Mouse (Mus musculus) neural tube, embryonic 11.5 days (tissue): ENCODE data around the gene Ankdd1b. TPM values are rescaled to one million over a fixed set of nuclear protein-coding genes. Genes with fewer than 3 reads are reported as not detected.

Source experiments
- ATAC-seq: fragments of 200-750 bp; cut with Nextera tagmentation; 2 replicates; pipeline ENCODE4 v1.8.0; 2017; ENCODE audit warnings: moderate number of reproducible peaks, mild to moderate bottlenecking, moderate TSS enrichment, moderate library complexity; ENCODE audit not compliant: insufficient read depth, low FRiP score, low TSS enrichment
- DNase-seq: peaks from one replicate; pipeline ENCODE4 v3.0.0-alpha.2; 2015; ENCODE audit warnings: low spot score
- H3K27ac ChIP-seq: fragments of 300-500 bp; sonication (generic); 2 replicates; pipeline ENCODE4 v1.5.1; 2014; ENCODE audit warnings: low read depth, mild to moderate bottlenecking, low read length
- H3K27me3 ChIP-seq: fragments of 300-500 bp; sonication (generic); 2 replicates; pipeline ENCODE4 v1.6.1; 2014; ENCODE audit warnings: mild to moderate bottlenecking, low read length, mixed read lengths; ENCODE audit not compliant: control insufficient read depth, insufficient read depth
- H3K36me3 ChIP-seq: fragments of 300-500 bp; sonication (generic); 2 replicates; pipeline ENCODE4 v1.6.1; 2014; ENCODE audit warnings: mild to moderate bottlenecking, low read length, moderate library complexity, mixed read lengths; ENCODE audit not compliant: control insufficient read depth, insufficient read depth
- H3K4me1 ChIP-seq: fragments of 300-500 bp; sonication (generic); 2 replicates; pipeline ENCODE4 v1.6.1; 2014; ENCODE audit warnings: low read length, mixed read lengths; ENCODE audit not compliant: control insufficient read depth, insufficient read depth
- H3K4me2 ChIP-seq: fragments of 300-500 bp; sonication (generic); 2 replicates; pipeline ENCODE4 v1.6.1; 2014; ENCODE audit warnings: low read depth, mild to moderate bottlenecking, moderate library complexity
- H3K4me3 ChIP-seq: fragments of 300-500 bp; sonication (generic); 2 replicates; pipeline ENCODE4 v1.5.1; 2014; ENCODE audit warnings: low read depth, low read length
- H3K9ac ChIP-seq: fragments of 300-500 bp; sonication (generic); 2 replicates; pipeline ENCODE4 v1.6.1; 2014; ENCODE audit warnings: mild to moderate bottlenecking, low read length
- H3K9me3 ChIP-seq: fragments of 300-500 bp; sonication (generic); 2 replicates; pipeline ENCODE4 v1.6.1; 2016; ENCODE audit warnings: low read length; ENCODE audit not compliant: control insufficient read depth
- WGBS: fragments of 180-500 bp; shearing (Covaris S2); extraction: QIAGEN DNeasy Blood & Tissue Kit; methylation state at CpG from one replicate; pipeline ENCODE4 v1.1.7; 2014; 5-methylcytosine and 5-hydroxymethylcytosine counted together
- polyA plus RNA-seq: library from polyadenylated mRNA; unstranded; fragments of >200 nt; fragmentation: Nextera tagmentation; extraction: Ambion mirVana; gene quantifications from 2 replicates; pipeline ENCODE4 v1.2.1, GENCODE M21; 2014

The Ankdd1b gene
- polyA plus RNA-seq, 1 experiment from 2014 or later: not detected

- no peak for ATAC-seq
Measured at GRCm38 (mm10) chr13:96450869-96451268, 20.1 kb downstream of the Ankdd1b start.

GRCm38 (mm10) chr13:96450205-96450856 lies 20.7 kb downstream of the Ankdd1b start:
- DNase-seq: no peak
- ATAC-seq: no peak
- H3K9me3 ChIP-seq: no peaks in the 10 kb centered on the region
- no peak overlapping the region for H3K9ac ChIP-seq
- no peaks in the 10 kb centered on the region for H3K4me1 ChIP-seq
- H3K4me2 ChIP-seq: no peak overlapping the region
- no peak overlapping the region for H3K27ac ChIP-seq
- H3K36me3 ChIP-seq: no peaks in the 10 kb centered on the region
- WGBS: 92% methylated on average over 11 of the region's 11 CpGs
- no peaks in the 10 kb centered on the region for H3K27me3 ChIP-seq
- H3K4me3 ChIP-seq: no peak overlapping the region

More at GRCm38 (mm10) chr13:96450869-96451268, 20.1 kb downstream of the Ankdd1b start:
- Histone ChIP-seq H3K4me2 (no peak overlapping the region), H3K9ac (no peak overlapping the region), H3K27ac (no peak overlapping the region), H3K4me3 (no peak overlapping the region), H3K27me3 (no peaks in the 10 kb centered on the region), H3K4me1 (no peaks in the 10 kb centered on the region), H3K36me3 (no peaks in the 10 kb centered on the region), H3K9me3 (no peaks in the 10 kb centered on the region)
- DNase-seq: no peak
- WGBS: 94% methylated on average over 7 of the region's 7 CpGs

- DNase-seq: no peak
- WGBS: 91% methylated on average over 4 of the region's 4 CpGs
Measured at GRCm38 (mm10) chr13:96440436-96440835, 30.6 kb downstream of the Ankdd1b start.

GRCm38 (mm10) chr13:96436921-96437320 lies 34.1 kb downstream of the Ankdd1b start:
- H3K4me3 ChIP-seq: no peak overlapping the region
- H3K9me3 ChIP-seq: no peaks in the 10 kb centered on the region
- H3K4me1 ChIP-seq: no peaks in the 10 kb centered on the region
- no peak overlapping the region for H3K4me2 ChIP-seq
- no peak overlapping the region for H3K9ac ChIP-seq
- ATAC-seq (no peak), DNase-seq (no peak)
- no peaks in the 10 kb centered on the region for H3K36me3 ChIP-seq
- no peaks in the 10 kb centered on the region for H3K27me3 ChIP-seq
- 91% methylated on average over 1 of the region's 1 CpGs for WGBS
- no peak overlapping the region for H3K27ac ChIP-seq

More at GRCm38 (mm10) chr13:96440436-96440835, 30.6 kb downstream of the Ankdd1b start:
- Histone ChIP-seq H3K9ac (no peak overlapping the region), H3K36me3 (no peaks in the 10 kb centered on the region), H3K4me3 (no peak overlapping the region), H3K4me2 (no peak overlapping the region), H3K4me1 (no peaks in the 10 kb centered on the region), H3K9me3 (no peaks in the 10 kb centered on the region), H3K27me3 (no peaks in the 10 kb centered on the region), H3K27ac (no peak overlapping the region)
- ATAC-seq: no peak

- 48% methylated on average over 12 of the region's 13 CpGs for WGBS
- H3K4me3 ChIP-seq: no peak overlapping the region
- no peaks in the 10 kb centered on the region for H3K9me3 ChIP-seq
- no peak overlapping the region for H3K27ac ChIP-seq
- ATAC-seq (no peak), DNase-seq (no peak)
- no peaks in the 10 kb centered on the region for H3K36me3 ChIP-seq
- no peak overlapping the region for H3K4me2 ChIP-seq
- H3K9ac ChIP-seq: no peak overlapping the region
- H3K27me3 ChIP-seq: no peaks in the 10 kb centered on the region
- no peaks in the 10 kb centered on the region for H3K4me1 ChIP-seq
Measured at GRCm38 (mm10) chr13:96435793-96436192, 35.2 kb downstream of the Ankdd1b start.

- DNase-seq: no peak
- Histone ChIP-seq H3K27ac (no peak overlapping the region), H3K4me2 (no peak overlapping the region)
Measured at GRCm38 (mm10) chr13:96434899-96435331, 36.1 kb downstream of the Ankdd1b start.

GRCm38 (mm10) chr13:96433648-96434190 lies 37.3 kb downstream of the Ankdd1b start:
- no peaks in the 10 kb centered on the region for H3K4me1 ChIP-seq
- DNase-seq: no peak
- no peak overlapping the region for H3K27ac ChIP-seq
- no peaks in the 10 kb centered on the region for H3K27me3 ChIP-seq
- 74% methylated on average over 11 of the region's 11 CpGs for WGBS
- H3K4me3 ChIP-seq: no peak overlapping the region
- H3K9me3 ChIP-seq: no peaks in the 10 kb centered on the region
- no peak overlapping the region for H3K9ac ChIP-seq
- no peaks in the 10 kb centered on the region for H3K36me3 ChIP-seq
- no peak overlapping the region for H3K4me2 ChIP-seq
- ATAC-seq: no peak

More at GRCm38 (mm10) chr13:96434899-96435331, 36.1 kb downstream of the Ankdd1b start:
- Histone ChIP-seq H3K9me3 (no peaks in the 10 kb centered on the region), H3K9ac (no peak overlapping the region), H3K36me3 (no peaks in the 10 kb centered on the region), H3K4me3 (no peak overlapping the region), H3K27me3 (no peaks in the 10 kb centered on the region), H3K4me1 (no peaks in the 10 kb centered on the region)
- 59% methylated on average over 5 of the region's 5 CpGs for WGBS
- ATAC-seq: no peak

- no peaks in the 10 kb centered on the region for H3K9me3 ChIP-seq
- 87% methylated on average over 6 of the region's 6 CpGs for WGBS
- ATAC-seq: no peak
Measured at GRCm38 (mm10) chr13:96433041-96433440, 38.0 kb downstream of the Ankdd1b start.

GRCm38 (mm10) chr13:96432376-96432811 lies 38.6 kb downstream of the Ankdd1b start:
- H3K4me1 ChIP-seq: no peaks in the 10 kb centered on the region
- no peak overlapping the region for H3K9ac ChIP-seq
- no peak overlapping the region for H3K4me3 ChIP-seq
- H3K27me3 ChIP-seq: no peaks in the 10 kb centered on the region
- no peak overlapping the region for H3K27ac ChIP-seq
- no peaks in the 10 kb centered on the region for H3K36me3 ChIP-seq
- ATAC-seq: no peak
- no peaks in the 10 kb centered on the region for H3K9me3 ChIP-seq
- 40% methylated on average over 3 of the region's 3 CpGs for WGBS
- no peak overlapping the region for H3K4me2 ChIP-seq
- no peak for DNase-seq

More at GRCm38 (mm10) chr13:96433041-96433440, 38.0 kb downstream of the Ankdd1b start:
- no peaks in the 10 kb centered on the region for H3K4me1 ChIP-seq
- H3K27me3 ChIP-seq: no peaks in the 10 kb centered on the region
- H3K4me3 ChIP-seq: no peak overlapping the region
- no peak for DNase-seq
- no peaks in the 10 kb centered on the region for H3K36me3 ChIP-seq
- no peak overlapping the region for H3K9ac ChIP-seq
- H3K27ac ChIP-seq: no peak overlapping the region
- H3K4me2 ChIP-seq: no peak overlapping the region
